ENCODE assay signal across 10 mouse cellular contexts in genomic region chr7:99409441-99410222, GRCm38 (mm10). TPM values are rescaled to one million over a fixed set of nuclear protein-coding genes. Genes with fewer than 3 reads are reported as not detected.
DNase-seq lines count a peak whose midpoint lies in the region; ATAC-seq lines count a peak whose summit lies in the region.
"Had no signal": no experiment of that assay in that cellular context is flagged by ENCODE, and none has a peak within 500 bp of the region (broad histone marks: within the 10 kb centered on the region; RNA-seq: fewer than 3 reads in every experiment).

No protein-coding gene starts in this region.

- intact Hi-C loops in gastrocnemius, postnatal 14 days (cut with DNase I; ENCODE audit: low total_unique reads) = no loop called here

- no peak overlapping the region for H3K9ac ChIP-seq in forebrain, embryonic 14.5 days (ENCODE audit: low read length)
- no peak overlapping the region; the same call in 1 of the 2 replicates for H3K9ac ChIP-seq in kidney, embryonic 16.5 days (replicated peaks; ENCODE audit: low read length)

- H3K4me3 ChIP-seq in forebrain, embryonic 10.5 days = no peak overlapping the region
- H3K4me3 ChIP-seq in forebrain, embryonic 14.5 days (ENCODE audit: low read depth, low read length) = no peak overlapping the region
- H3K4me3 ChIP-seq in kidney, embryonic 16.5 days (ENCODE audit: low read length) = no peak overlapping the region
- H3K4me3 ChIP-seq in brown adipose tissue, adult 24 weeks (ENCODE audit: insufficient read depth, low read depth, low read length) = no peak overlapping the region

- peak overlapping the region; percentile 73 for H3K27ac ChIP-seq in forebrain, embryonic 10.5 days
- H3K27ac ChIP-seq in forebrain, embryonic 14.5 days (ENCODE audit: low read depth, low read length) = no peak overlapping the region
- peak overlapping the region; percentile 56 for H3K27ac ChIP-seq in kidney, embryonic 16.5 days (ENCODE audit: low read length)
- peak overlapping the region; percentile 74 for H3K27ac ChIP-seq in brown adipose tissue, adult 24 weeks (replicated peaks; ENCODE audit: low read depth, low read length)

- WGBS in forebrain, embryonic 10.5 days = 84% methylated on average over 8 of the region's 8 CpGs
- 77% methylated on average over 8 of the region's 8 CpGs for WGBS in forebrain, embryonic 14.5 days
- WGBS in kidney, embryonic 16.5 days = 70% methylated on average over 8 of the region's 8 CpGs

- no peak for DNase-seq in forebrain, embryonic 10.5 days (ENCODE audit: extremely low spot score, low spot score)
- no peak for DNase-seq in forebrain, embryonic 14.5 days (ENCODE audit: low spot score)
- no peak for DNase-seq in kidney, postnatal 10 days
- peak; percentile 44 for DNase-seq in lung, postnatal 10 days
- DNase-seq in gastrocnemius, postnatal 14 days = no peak
- no peak for DNase-seq in adrenal gland, adult 2 months
- DNase-seq: layer of hippocampus, postnatal 36 days had no signal

- H3K27me3 ChIP-seq in forebrain, embryonic 10.5 days (ENCODE audit: poor library complexity, severe bottlenecking) = no peaks in the 10 kb centered on the region
- H3K27me3 ChIP-seq in forebrain, embryonic 14.5 days (replicated peaks; ENCODE audit: control insufficient read depth, insufficient read depth, low read length) = no peaks in the 10 kb centered on the region
- H3K27me3 ChIP-seq in kidney, embryonic 16.5 days (ENCODE audit: insufficient read depth, low read length) = no peaks in the 10 kb centered on the region

- H3K9me3 ChIP-seq in forebrain, embryonic 10.5 days = peaks cover 7% of the 10 kb centered on the region; the same call in 1 of the 2 replicates
- H3K9me3 ChIP-seq in forebrain, embryonic 14.5 days (replicated peaks; ENCODE audit: control insufficient read depth, low read length) = no peaks in the 10 kb centered on the region
- H3K9me3 ChIP-seq in kidney, embryonic 16.5 days (ENCODE audit: low read length) = no peaks in the 10 kb centered on the region

- H3K4me2 ChIP-seq in forebrain, embryonic 14.5 days (ENCODE audit: low read length) = no peak overlapping the region
- no peak overlapping the region for H3K4me2 ChIP-seq in kidney, embryonic 16.5 days (replicated peaks; ENCODE audit: low read depth, low read length)

- peaks cover 42% of the 10 kb centered on the region for H3K4me1 ChIP-seq in forebrain, embryonic 10.5 days
- H3K4me1 ChIP-seq in forebrain, embryonic 14.5 days (ENCODE audit: control insufficient read depth, insufficient read depth, low read length) = no peaks in the 10 kb centered on the region
- peaks cover 33% of the 10 kb centered on the region for H3K4me1 ChIP-seq in kidney, embryonic 16.5 days (ENCODE audit: insufficient read depth, low read length)
- peaks cover 25% of the 10 kb centered on the region for H3K4me1 ChIP-seq in brown adipose tissue, adult 24 weeks (ENCODE audit: control insufficient read depth, insufficient read depth, insufficient read length, low read length)

- H3K36me3 ChIP-seq in forebrain, embryonic 10.5 days (replicated peaks) = peaks cover 14% of the 10 kb centered on the region
- peaks cover 12% of the 10 kb centered on the region; the same call in 1 of the 2 replicates for H3K36me3 ChIP-seq in forebrain, embryonic 14.5 days (ENCODE audit: control insufficient read depth, insufficient read depth, low read length)
- no peaks in the 10 kb centered on the region for H3K36me3 ChIP-seq in kidney, embryonic 16.5 days (ENCODE audit: insufficient read depth, low read length)

- ATAC-seq in forebrain, embryonic 14.5 days = no peak
- ATAC-seq in kidney, embryonic 16.5 days (ENCODE audit: low FRiP score, low TSS enrichment) = peak; percentile 21; the same call in 1 of the 2 replicates

RNA-seq across cellular contexts. Expression of gene Gdpd5, which starts 28.4 kb away (rescaled TPM):
- polyA plus RNA-seq in forebrain, embryonic 10.5 days (2016; fragmentation: Nextera tagmentation; extraction: Ambion mirVana) = 12.7 and 15.9 TPM in 2 replicates
- polyA plus RNA-seq in forebrain, embryonic 14.5 days (2014; fragmentation: Nextera tagmentation; extraction: Ambion mirVana) = 26.8 and 34.5 TPM in 2 replicates
- 20.5 TPM in 2 replicates for polyA plus RNA-seq in kidney, embryonic 16.5 days (2015; fragmentation: Nextera tagmentation; extraction: Ambion mirVana)
- 10.1 and 10.9 TPM in 2 replicates for polyA plus RNA-seq in brown adipose tissue, adult 24 weeks (2012; ENCODE audit: insufficient read depth, insufficient read length, missing spikeins)
- total RNA-seq in gastrocnemius, postnatal 14 days (2021) = 1 to 10 TPM; 7.4 to 8.5 TPM
- total RNA-seq in adrenal gland, adult 2 months (2021) = 10 to 100 TPM in 1 of 2 experiments, 1 to 10 TPM in 1; 7.2 to 12.9 TPM
- 26.6 TPM in 2 replicates for polyA plus RNA-seq in adrenal gland, adult 2 months (2012; rRNA removed)

RNA-seq across cellular contexts. Expression of gene Klhl35, which starts 56.2 kb away (rescaled TPM):
- polyA plus RNA-seq in forebrain, embryonic 10.5 days (2016; fragmentation: Nextera tagmentation; extraction: Ambion mirVana) = 0.75 and 0.97 TPM in 2 replicates
- 3.8 and 4.5 TPM in 2 replicates for polyA plus RNA-seq in forebrain, embryonic 14.5 days (2014; fragmentation: Nextera tagmentation; extraction: Ambion mirVana)
- polyA plus RNA-seq in kidney, embryonic 16.5 days (2015; fragmentation: Nextera tagmentation; extraction: Ambion mirVana) = 0.66 and 0.75 TPM in 2 replicates
- polyA plus RNA-seq in brown adipose tissue, adult 24 weeks (2012; ENCODE audit: insufficient read depth, insufficient read length, missing spikeins) = not detected in 2 replicates
- total RNA-seq in gastrocnemius, postnatal 14 days (2021) = under 1 TPM in 1 of 2 experiments, not detected in 1; 0.38 TPM
- under 1 TPM in 1 of 2 experiments, not detected in 1; 0.59 TPM for total RNA-seq in adrenal gland, adult 2 months (2021)
- polyA plus RNA-seq in adrenal gland, adult 2 months (2012; rRNA removed) = 1.3 TPM in 2 replicates

RNA-seq across cellular contexts. Expression of gene Serpinh1, which starts 56.6 kb away (rescaled TPM):
- 825 and 923 TPM in 2 replicates for polyA plus RNA-seq in forebrain, embryonic 10.5 days (2016; fragmentation: Nextera tagmentation; extraction: Ambion mirVana)
- 102 and 115 TPM in 2 replicates for polyA plus RNA-seq in forebrain, embryonic 14.5 days (2014; fragmentation: Nextera tagmentation; extraction: Ambion mirVana)
- 1,752 and 1,857 TPM in 2 replicates for polyA plus RNA-seq in kidney, embryonic 16.5 days (2015; fragmentation: Nextera tagmentation; extraction: Ambion mirVana)
- 245 and 533 TPM in 2 replicates for polyA plus RNA-seq in brown adipose tissue, adult 24 weeks (2012; ENCODE audit: insufficient read depth, insufficient read length, missing spikeins)
- total RNA-seq in gastrocnemius, postnatal 14 days (2021) = 100 to 1,000 TPM; 190 to 248 TPM
- total RNA-seq in adrenal gland, adult 2 months (2021) = 100 to 1,000 TPM; 276 to 356 TPM
- polyA plus RNA-seq in adrenal gland, adult 2 months (2012; rRNA removed) = 358 and 377 TPM in 2 replicates
- total RNA-seq: megakaryocyte-erythroid progenitor cell, adult 5-6 weeks had no signal
